Mouse (Mus musculus) neural tube, embryonic 15.5 days (tissue): ENCODE measurements at regions not wholly inside any gene's neighbourhood (a gene's known extent, or its start where the extent isn't known, plus 50 kb on each side); places are given as distances from the start of the nearest gene placed in this dataset.

Experiments used
- ATAC-seq: fragments of 200-750 bp; cut with Nextera tagmentation; 2 replicates; pipeline ENCODE4 v1.8.0; 2017; ENCODE audit warnings: mild to moderate bottlenecking, moderate TSS enrichment, moderate library complexity; ENCODE audit not compliant: low FRiP score
- H3K27ac ChIP-seq: fragments of 300-500 bp; sonication (generic); replicated peaks from 2 replicates; pipeline ENCODE4 v1.5.1; 2015; ENCODE audit warnings: mild to moderate bottlenecking, inconsistent platforms
- H3K27me3 ChIP-seq: fragments of 300-500 bp; sonication (generic); replicated peaks from 2 replicates; pipeline ENCODE4 v1.6.1; 2015; ENCODE audit warnings: inconsistent platforms
- H3K36me3 ChIP-seq: fragments of 300-500 bp; sonication (generic); 2 replicates; pipeline ENCODE4 v1.6.1; 2015; ENCODE audit warnings: inconsistent platforms
- H3K4me1 ChIP-seq: fragments of 300-500 bp; sonication (generic); 2 replicates; pipeline ENCODE4 v1.6.1; 2015; ENCODE audit warnings: inconsistent platforms
- H3K4me2 ChIP-seq: fragments of 300-500 bp; sonication (generic); 2 replicates; pipeline ENCODE4 v1.6.1; 2015; ENCODE audit warnings: inconsistent platforms, mild to moderate bottlenecking, moderate library complexity
- H3K4me3 ChIP-seq: fragments of 300-500 bp; sonication (generic); replicated peaks from 2 replicates; pipeline ENCODE4 v1.5.1; 2015; ENCODE audit warnings: mild to moderate bottlenecking, inconsistent platforms
- H3K9ac ChIP-seq: fragments of 300-500 bp; sonication (generic); replicated peaks from 2 replicates; pipeline ENCODE4 v1.6.1; 2015; ENCODE audit warnings: mild to moderate bottlenecking, inconsistent platforms
- H3K9me3 ChIP-seq: fragments of 300-500 bp; sonication (generic); replicated peaks from 2 replicates; pipeline ENCODE4 v1.6.1; 2016; ENCODE audit warnings: inconsistent platforms
- WGBS: fragments of 180-500 bp; shearing (Covaris S2); methylation state at CpG from one replicate; pipeline ENCODE4 v1.1.7; 2015; ENCODE audit warnings: mixed read lengths; 5-methylcytosine and 5-hydroxymethylcytosine counted together

- Histone ChIP-seq H3K4me1 (no peaks in the 10 kb centered on the region), H3K9me3 (no peaks in the 10 kb centered on the region), H3K27me3 (no peaks in the 10 kb centered on the region), H3K4me3 (no peak overlapping the region), H3K36me3 (no peaks in the 10 kb centered on the region), H3K9ac (no peak overlapping the region), H3K27ac (no peak overlapping the region), H3K4me2 (no peak overlapping the region)
- no peak for ATAC-seq
- 84% methylated on average over 7 of the region's 7 CpGs for WGBS
Observed at GRCm38 (mm10) chr13:107365241-107365640, 343.3 kb upstream of the Kif2a start.

- no peak overlapping the region for H3K9ac ChIP-seq
- no peak overlapping the region for H3K27ac ChIP-seq
Observed at GRCm38 (mm10) chr13:107362806-107363687, 341.1 kb upstream of the Kif2a start.

GRCm38 (mm10) chr13:107340802-107341364, 319.0 kb upstream of the Kif2a start:
- Histone ChIP-seq H3K36me3 (no peaks in the 10 kb centered on the region), H3K4me2 (no peak overlapping the region), H3K27ac (peak overlapping the region; percentile 41; the same call in 1 of the 2 replicates), H3K4me3 (no peak overlapping the region), H3K4me1 (peaks cover 14% of the 10 kb centered on the region), H3K27me3 (no peaks in the 10 kb centered on the region), H3K9me3 (no peaks in the 10 kb centered on the region), H3K9ac (no peak overlapping the region)
- WGBS = 44% methylated on average over 11 of the region's 11 CpGs
- peak; percentile 53; the same call in 1 of the 2 replicates for ATAC-seq

More at GRCm38 (mm10) chr13:107362806-107363687, 341.1 kb upstream of the Kif2a start:
- H3K9me3 ChIP-seq = no peaks in the 10 kb centered on the region
- no peak overlapping the region for H3K4me2 ChIP-seq
- no peak overlapping the region for H3K4me3 ChIP-seq
- no peak for ATAC-seq
- no peaks in the 10 kb centered on the region for H3K4me1 ChIP-seq
- WGBS = 77% methylated on average over 8 of the region's 8 CpGs
- H3K27me3 ChIP-seq = no peaks in the 10 kb centered on the region
- H3K36me3 ChIP-seq = no peaks in the 10 kb centered on the region

GRCm38 (mm10) chr13:107338111-107338510, 316.2 kb upstream of the Kif2a start:
- Histone ChIP-seq H3K4me3 (no peak overlapping the region), H3K9ac (no peak overlapping the region), H3K36me3 (no peaks in the 10 kb centered on the region), H3K4me1 (peaks cover 14% of the 10 kb centered on the region), H3K9me3 (no peaks in the 10 kb centered on the region), H3K27me3 (no peaks in the 10 kb centered on the region), H3K4me2 (no peak overlapping the region), H3K27ac (no peak overlapping the region)
- WGBS = 59% methylated on average over 12 of the region's 12 CpGs
- ATAC-seq = no peak

GRCm38 (mm10) chr13:107337111-107337510, 315.2 kb upstream of the Kif2a start:
- 52% methylated on average over 10 of the region's 10 CpGs for WGBS
- no peaks in the 10 kb centered on the region for H3K36me3 ChIP-seq
- H3K27ac ChIP-seq = 0 out of 2 replicates have a peak overlapping the region, but pooled peaks have one; percentile 9
- no peak overlapping the region for H3K9ac ChIP-seq
- peak overlapping the region; percentile 20; the same call in 1 of the 2 replicates for H3K4me2 ChIP-seq
- 0 out of 2 replicates have a peak, but pooled peaks have one; percentile 35 for ATAC-seq
- H3K4me3 ChIP-seq = no peak overlapping the region
- no peaks in the 10 kb centered on the region for H3K9me3 ChIP-seq
- H3K27me3 ChIP-seq = no peaks in the 10 kb centered on the region
- peaks cover 14% of the 10 kb centered on the region for H3K4me1 ChIP-seq

- Histone ChIP-seq H3K36me3 (no peaks in the 10 kb centered on the region), H3K9ac (no peak overlapping the region), H3K4me2 (no peak overlapping the region), H3K27ac (no peak overlapping the region), H3K4me1 (no peaks in the 10 kb centered on the region), H3K27me3 (no peaks in the 10 kb centered on the region), H3K4me3 (no peak overlapping the region), H3K9me3 (no peaks in the 10 kb centered on the region)
- 53% methylated on average over 5 of the region's 5 CpGs for WGBS
- no peak for ATAC-seq
Observed at GRCm38 (mm10) chr13:107329348-107329747, 307.4 kb upstream of the Kif2a start.

GRCm38 (mm10) chr13:107325707-107326495, 304.0 kb upstream of the Kif2a start:
- no peak overlapping the region for H3K27ac ChIP-seq
- no peak overlapping the region for H3K4me2 ChIP-seq
- no peak for ATAC-seq
- no peaks in the 10 kb centered on the region for H3K4me1 ChIP-seq
- H3K4me3 ChIP-seq = no peak overlapping the region
- no peaks in the 10 kb centered on the region for H3K36me3 ChIP-seq
- H3K9me3 ChIP-seq = no peaks in the 10 kb centered on the region
- no peak overlapping the region for H3K9ac ChIP-seq
- H3K27me3 ChIP-seq = no peaks in the 10 kb centered on the region
- 65% methylated on average over 3 of the region's 3 CpGs for WGBS

- no peaks in the 10 kb centered on the region for H3K9me3 ChIP-seq
- peak; percentile 70; the same call in 1 of the 2 replicates for ATAC-seq
- 53% methylated on average over 7 of the region's 7 CpGs for WGBS
- peak overlapping the region; percentile 46; the same call in 1 of the 2 replicates for H3K27ac ChIP-seq
- H3K9ac ChIP-seq = no peak overlapping the region
- no peaks in the 10 kb centered on the region for H3K36me3 ChIP-seq
- H3K4me3 ChIP-seq = no peak overlapping the region
- no peaks in the 10 kb centered on the region for H3K27me3 ChIP-seq
- peaks cover 15% of the 10 kb centered on the region for H3K4me1 ChIP-seq
- peak overlapping the region; percentile 1; the same call in 1 of the 2 replicates for H3K4me2 ChIP-seq
Observed at GRCm38 (mm10) chr13:107314746-107315145, 292.8 kb upstream of the Kif2a start.

GRCm38 (mm10) chr13:107308958-107309639, 287.2 kb upstream of the Kif2a start:
- Histone ChIP-seq H3K27ac (no peak overlapping the region), H3K27me3 (no peaks in the 10 kb centered on the region), H3K9me3 (no peaks in the 10 kb centered on the region), H3K36me3 (no peaks in the 10 kb centered on the region), H3K4me3 (no peak overlapping the region), H3K9ac (no peak overlapping the region), H3K4me1 (peaks cover 11% of the 10 kb centered on the region; the same call in 1 of the 2 replicates), H3K4me2 (no peak overlapping the region)
- WGBS = 45% methylated on average over 6 of the region's 6 CpGs
- peak; percentile 72 for ATAC-seq

GRCm38 (mm10) chr13:107308404-107308803, 286.5 kb upstream of the Kif2a start:
- H3K27ac ChIP-seq = no peak overlapping the region
- WGBS = 92% methylated on average over 2 of the region's 2 CpGs
- H3K36me3 ChIP-seq = no peaks in the 10 kb centered on the region
- H3K4me1 ChIP-seq = peaks cover 11% of the 10 kb centered on the region; the same call in 1 of the 2 replicates
- no peak for ATAC-seq
- no peaks in the 10 kb centered on the region for H3K27me3 ChIP-seq
- H3K4me2 ChIP-seq = no peak overlapping the region
- H3K9me3 ChIP-seq = no peaks in the 10 kb centered on the region
- H3K9ac ChIP-seq = no peak overlapping the region
- no peak overlapping the region for H3K4me3 ChIP-seq

GRCm38 (mm10) chr13:107306958-107307357, 285.0 kb upstream of the Kif2a start:
- WGBS = 90% methylated on average over 1 of the region's 1 CpGs
- no peaks in the 10 kb centered on the region for H3K27me3 ChIP-seq
- no peaks in the 10 kb centered on the region for H3K9me3 ChIP-seq
- H3K4me3 ChIP-seq = no peak overlapping the region
- H3K4me1 ChIP-seq = 0 out of 2 replicates have a peak, but pooled peaks cover 5% of the 10 kb centered on the region
- no peak overlapping the region for H3K4me2 ChIP-seq
- ATAC-seq = no peak
- no peaks in the 10 kb centered on the region for H3K36me3 ChIP-seq
- no peak overlapping the region for H3K27ac ChIP-seq
- no peak overlapping the region for H3K9ac ChIP-seq
